Mouse (Mus musculus): ENCODE measurements around the gene Cdyl2. TPM values are rescaled to one million over a fixed set of nuclear protein-coding genes. Genes with fewer than 3 reads are reported as not detected.
A peak's percentile ranks its signal among the peaks of the same experiment; 100 is the strongest.

Cdyl2 gene
- total RNA-seq, 1 experiment: 37.3 TPM

GRCm38 (mm10) chr8:116616369-116616768 is 116.4 kb downstream of the Cdyl2 start:
- in situ Hi-C loops (cut with MboI; ENCODE audit: low sequenced_read_pairs in 2 of 2, unreplicated experiment in 2 of 2): no loop called here

GRCm38 (mm10) chr8:116614901-116615300 is 117.9 kb downstream of the Cdyl2 start:
- no peaks in the 10 kb centered on the region for H3K9me3 ChIP-seq (ENCODE audit: control insufficient read depth, insufficient read depth, low read depth, low read length)
- no peak overlapping the region for H3K4me3 ChIP-seq (ENCODE audit: insufficient read depth in 1 of 2, low read depth in 1 of 2, low read length in 2 of 2, poor library complexity in 1 of 2, severe bottlenecking in 1 of 2)
- DNase-seq (ENCODE audit: low read depth, low spot score): no peak
- in situ Hi-C loops (cut with MboI; ENCODE audit: low sequenced_read_pairs in 2 of 2, unreplicated experiment in 2 of 2): no loop called here
- no peak for TF ChIP-seq ZNF384 (IDR thresholded peaks at IDR 0.05; ENCODE audit: low read depth, low read length)
- no peak for TF ChIP-seq HCFC1 (IDR thresholded peaks at IDR 0.05; ENCODE audit: borderline replicate concordance, insufficient read depth, low read length)
- no peak for TF ChIP-seq MAFK (IDR thresholded peaks at IDR 0.05; ENCODE audit: insufficient read depth, low read depth, low read length)
- no peak for TF ChIP-seq CHD2 (IDR thresholded peaks at IDR 0.05; ENCODE audit: low read depth, low read length)
- no peak for TF ChIP-seq ZC3H11A (IDR thresholded peaks at IDR 0.05; ENCODE audit: borderline replicate concordance, low read depth, low read length)
- peaks cover 0 to 8% of the 10 kb centered on the region in 2 experiments; a peak in 1 of 4 replicates for H3K4me1 ChIP-seq (ENCODE audit: control insufficient read depth in 2 of 2, insufficient read depth in 2 of 2, low read length in 2 of 2, poor library complexity in 1 of 2)
- no peak overlapping the region for H3K9ac ChIP-seq (ENCODE audit: insufficient read depth, low read depth, low read length, poor library complexity, severe bottlenecking)
- peaks cover 31% of the 10 kb centered on the region for H3K36me3 ChIP-seq (ENCODE audit: control insufficient read depth, insufficient read depth, low read length, poor library complexity, severe bottlenecking)
- H3K27ac ChIP-seq (ENCODE audit: insufficient read depth, low read depth, low read length, poor library complexity, severe bottlenecking): no peak overlapping the region

More at GRCm38 (mm10) chr8:116616369-116616768, 116.4 kb downstream of the Cdyl2 start:
- Histone ChIP-seq H3K4me3 (ENCODE audit: insufficient read depth in 1 of 2, low read depth in 1 of 2, low read length in 2 of 2, poor library complexity in 1 of 2, severe bottlenecking in 1 of 2) (no peak overlapping the region), H3K9me3 (ENCODE audit: control insufficient read depth, insufficient read depth, low read depth, low read length) (no peaks in the 10 kb centered on the region), H3K4me1 (ENCODE audit: control insufficient read depth in 2 of 2, insufficient read depth in 2 of 2, low read length in 2 of 2, poor library complexity in 1 of 2) (peaks cover 2 to 5% of the 10 kb centered on the region in 2 experiments; a peak in 1 of 4 replicates), H3K9ac (ENCODE audit: insufficient read depth, low read depth, low read length, poor library complexity, severe bottlenecking) (no peak overlapping the region), H3K36me3 (ENCODE audit: control insufficient read depth, insufficient read depth, low read length, poor library complexity, severe bottlenecking) (peaks cover 36% of the 10 kb centered on the region), H3K27ac (ENCODE audit: insufficient read depth, low read depth, low read length, poor library complexity, severe bottlenecking) (no peak overlapping the region)
- no peak for DNase-seq (ENCODE audit: low read depth, low spot score)
- TF ChIP-seq ZNF384 (IDR thresholded peaks at IDR 0.05; ENCODE audit: low read depth, low read length): no peak
- TF ChIP-seq HCFC1 (IDR thresholded peaks at IDR 0.05; ENCODE audit: borderline replicate concordance, insufficient read depth, low read length): no peak
- no peak for TF ChIP-seq ZC3H11A (IDR thresholded peaks at IDR 0.05; ENCODE audit: borderline replicate concordance, low read depth, low read length)
- TF ChIP-seq MAFK (IDR thresholded peaks at IDR 0.05; ENCODE audit: insufficient read depth, low read depth, low read length): peak; percentile 89

GRCm38 (mm10) chr8:116606171-116606570 is 126.6 kb downstream of the Cdyl2 start:
- DNase-seq (ENCODE audit: low read depth, low spot score): no peak
- TF ChIP-seq CHD2 (IDR thresholded peaks at IDR 0.05; ENCODE audit: low read depth, low read length): no peak
- no peak for TF ChIP-seq ZC3H11A (IDR thresholded peaks at IDR 0.05; ENCODE audit: borderline replicate concordance, low read depth, low read length)
- TF ChIP-seq ZNF384 (IDR thresholded peaks at IDR 0.05; ENCODE audit: low read depth, low read length): no peak
- no peak for TF ChIP-seq MAFK (IDR thresholded peaks at IDR 0.05; ENCODE audit: insufficient read depth, low read depth, low read length)
- TF ChIP-seq HCFC1 (IDR thresholded peaks at IDR 0.05; ENCODE audit: borderline replicate concordance, insufficient read depth, low read length): no peak
- Histone ChIP-seq H3K27ac (ENCODE audit: insufficient read depth, low read depth, low read length, poor library complexity, severe bottlenecking) (no peak overlapping the region), H3K9me3 (ENCODE audit: control insufficient read depth, insufficient read depth, low read depth, low read length) (no peaks in the 10 kb centered on the region; the same call in 1 of the 2 replicates), H3K4me3 (ENCODE audit: insufficient read depth in 1 of 2, low read depth in 1 of 2, low read length in 2 of 2, poor library complexity in 1 of 2, severe bottlenecking in 1 of 2) (peak overlapping the region in 1 of 2 experiments; percentile 42; a peak in 2 of 4 replicates), H3K36me3 (ENCODE audit: control insufficient read depth, insufficient read depth, low read length, poor library complexity, severe bottlenecking) (peaks cover 13% of the 10 kb centered on the region), H3K4me1 (ENCODE audit: control insufficient read depth in 2 of 2, insufficient read depth in 2 of 2, low read length in 2 of 2, poor library complexity in 1 of 2) (peaks cover 5 to 21% of the 10 kb centered on the region in 2 experiments; a peak in 3 of 4 replicates), H3K9ac (ENCODE audit: insufficient read depth, low read depth, low read length, poor library complexity, severe bottlenecking) (no peak overlapping the region; the same call in 1 of the 2 replicates)
- in situ Hi-C loops (cut with MboI; ENCODE audit: low sequenced_read_pairs in 2 of 2, unreplicated experiment in 2 of 2): no loop called here

GRCm38 (mm10) chr8:116602806-116603205 is 130.0 kb downstream of the Cdyl2 start:
- no peak overlapping the region for H3K27ac ChIP-seq (ENCODE audit: insufficient read depth, low read depth, low read length, poor library complexity, severe bottlenecking)
- TF ChIP-seq ZC3H11A (IDR thresholded peaks at IDR 0.05; ENCODE audit: borderline replicate concordance, low read depth, low read length) (no peak), CHD2 (IDR thresholded peaks at IDR 0.05; ENCODE audit: low read depth, low read length) (no peak), ZNF384 (IDR thresholded peaks at IDR 0.05; ENCODE audit: low read depth, low read length) (no peak), HCFC1 (IDR thresholded peaks at IDR 0.05; ENCODE audit: borderline replicate concordance, insufficient read depth, low read length) (no peak), MAFK (IDR thresholded peaks at IDR 0.05; ENCODE audit: insufficient read depth, low read depth, low read length) (no peak)
- peaks cover 19% of the 10 kb centered on the region; the same call in 1 of the 2 replicates for H3K36me3 ChIP-seq (ENCODE audit: control insufficient read depth, insufficient read depth, low read length, poor library complexity, severe bottlenecking)
- H3K4me3 ChIP-seq (ENCODE audit: insufficient read depth in 1 of 2, low read depth in 1 of 2, low read length in 2 of 2, poor library complexity in 1 of 2, severe bottlenecking in 1 of 2): no peak overlapping the region
- H3K4me1 ChIP-seq (ENCODE audit: control insufficient read depth in 2 of 2, insufficient read depth in 2 of 2, low read length in 2 of 2, poor library complexity in 1 of 2): peaks cover 5 to 11% of the 10 kb centered on the region in 2 experiments; a peak in 3 of 4 replicates
- no peak overlapping the region for H3K9ac ChIP-seq (ENCODE audit: insufficient read depth, low read depth, low read length, poor library complexity, severe bottlenecking)
- H3K9me3 ChIP-seq (ENCODE audit: control insufficient read depth, insufficient read depth, low read depth, low read length): no peaks in the 10 kb centered on the region; the same call in 1 of the 2 replicates
- no peak for DNase-seq (ENCODE audit: low read depth, low spot score)
- in situ Hi-C loops (cut with MboI; ENCODE audit: low sequenced_read_pairs in 2 of 2, unreplicated experiment in 2 of 2): no loop called here
